35 mouse cellular contexts compared by ENCODE assay signal in the genomic region with DNA sequence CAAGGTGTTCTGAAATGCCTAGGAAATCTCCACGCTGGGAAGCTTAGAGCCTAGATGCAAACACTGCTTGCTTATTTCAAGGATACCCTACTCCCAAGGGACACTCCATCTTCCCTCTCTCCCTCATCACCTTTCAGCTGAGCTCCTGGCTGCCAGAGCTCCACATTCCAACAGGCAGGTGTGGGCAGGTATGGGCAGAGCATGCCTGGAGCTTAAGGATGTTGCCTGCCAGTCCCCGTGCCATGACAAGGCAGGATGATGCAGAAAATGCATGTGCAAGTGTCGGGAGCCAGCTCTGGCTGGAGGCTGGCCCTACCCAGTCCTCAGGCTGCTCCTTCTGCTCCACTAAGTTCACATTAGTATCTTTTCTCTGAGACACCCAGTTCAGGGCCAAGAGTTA.
"Had no signal": no experiment of that assay in that cellular context is flagged by ENCODE, and none has a peak within 500 bp of the region (broad histone marks: within the 10 kb centered on the region; RNA-seq: fewer than 3 reads in every experiment).

No protein-coding gene starts in this region.

- ATAC-seq: hindbrain, embryonic 16.5 days; hindbrain, postnatal 0 days; inflammation-experienced regulatory T-cells, adult 6 months; intestine, embryonic 15.5 days; intestine, embryonic 16.5 days; intestine, postnatal 0 days had no signal

- H3K27ac ChIP-seq: heart, embryonic 13.5 days; heart, embryonic 15.5 days; hindbrain, embryonic 10.5 days; hindbrain, embryonic 12.5 days; hindbrain, embryonic 13.5 days; hindbrain, embryonic 14.5 days; hindbrain, embryonic 15.5 days; hindbrain, postnatal 0 days; intestine, embryonic 15.5 days; kidney, embryonic 15.5 days; kidney, postnatal 0 days; layer of hippocampus, adult 2 months had no signal

- DNase-seq: heart, postnatal 10 days; heart, postnatal 14 days; heart, postnatal 36 days; heart, postnatal 4 days; kidney, adult 11 months; kidney, adult 18-20 months; kidney, adult 2 months; kidney, adult 8-10 months; kidney, adult 9 months; kidney, postnatal 10 days; kidney, postnatal 14 days; kidney, postnatal 25 days; kidney, postnatal 36 days; kidney, postnatal 4 days; layer of hippocampus, adult 9-11 months; layer of hippocampus, postnatal 36 days had no signal

- H3K9me3 ChIP-seq: heart, embryonic 10.5 days; heart, embryonic 12.5 days; heart, embryonic 13.5 days; heart, embryonic 15.5 days; hindbrain, embryonic 10.5 days; hindbrain, embryonic 12.5 days; hindbrain, embryonic 13.5 days; hindbrain, embryonic 15.5 days; intestine, embryonic 15.5 days; kidney, embryonic 15.5 days had no signal

- H3K9ac ChIP-seq: heart, embryonic 12.5 days; heart, embryonic 13.5 days; heart, embryonic 15.5 days; hindbrain, embryonic 12.5 days; hindbrain, embryonic 13.5 days; hindbrain, embryonic 14.5 days; hindbrain, embryonic 15.5 days; intestine, embryonic 15.5 days; kidney, embryonic 15.5 days had no signal

- H3K4me2 ChIP-seq: heart, embryonic 11.5 days; heart, embryonic 12.5 days; heart, embryonic 13.5 days; heart, embryonic 15.5 days; hindbrain, embryonic 12.5 days; hindbrain, embryonic 13.5 days; hindbrain, embryonic 14.5 days; hindbrain, embryonic 15.5 days; intestine, embryonic 15.5 days; kidney, embryonic 15.5 days had no signal

- H3K4me3 ChIP-seq: heart, embryonic 10.5 days; heart, embryonic 12.5 days; heart, embryonic 13.5 days; heart, embryonic 15.5 days; hindbrain, embryonic 10.5 days; hindbrain, embryonic 12.5 days; hindbrain, embryonic 13.5 days; hindbrain, embryonic 15.5 days; intestine, embryonic 15.5 days; kidney, embryonic 15.5 days; layer of hippocampus, adult 2 months had no signal

- H3K27me3 ChIP-seq: hindbrain, embryonic 12.5 days; hindbrain, embryonic 13.5 days; hindbrain, embryonic 15.5 days; intestine, embryonic 15.5 days; kidney, embryonic 15.5 days had no signal

- H3K4me1 ChIP-seq: hindbrain, embryonic 12.5 days; hindbrain, embryonic 13.5 days; hindbrain, embryonic 15.5 days; intestine, embryonic 15.5 days had no signal

- H3K36me3 ChIP-seq: heart, embryonic 10.5 days; heart, embryonic 12.5 days; heart, embryonic 13.5 days; heart, embryonic 15.5 days; hindbrain, embryonic 10.5 days; hindbrain, embryonic 12.5 days; hindbrain, embryonic 13.5 days; hindbrain, embryonic 15.5 days; intestine, embryonic 15.5 days; kidney, embryonic 15.5 days had no signal
